Mouse (Mus musculus) left cerebral cortex, adult 11 months (tissue): ENCODE data around the gene Grip1.
A peak's percentile ranks its signal among the peaks of the same experiment; 100 is the strongest.

ENCODE experiments used
- DNase-seq: peaks from one replicate; pipeline ENCODE4 v3.0.0; 2022; ENCODE audit warnings: low spot score

Gene Grip1

GRCm38 (mm10) chr10:119951460-119951859, 497.8 kb downstream of the Grip1 start:
- no peak for DNase-seq

- no peak for DNase-seq
Measured at GRCm38 (mm10) chr10:119957260-119957955, 503.8 kb downstream of the Grip1 start.

GRCm38 (mm10) chr10:119960915-119961314, 507.3 kb downstream of the Grip1 start:
- no peak for DNase-seq

- DNase-seq: no peak
Measured at GRCm38 (mm10) chr10:119966321-119966720, 512.7 kb downstream of the Grip1 start.

- no peak for DNase-seq
Measured at GRCm38 (mm10) chr10:119979396-119979795, 525.8 kb downstream of the Grip1 start.

GRCm38 (mm10) chr10:119980032-119980431, 526.4 kb downstream of the Grip1 start:
- no peak for DNase-seq

GRCm38 (mm10) chr10:119984299-119984698, 530.7 kb downstream of the Grip1 start:
- no peak for DNase-seq

- DNase-seq: no peak
Measured at GRCm38 (mm10) chr10:119998475-119998874, 544.8 kb downstream of the Grip1 start.

GRCm38 (mm10) chr10:120002149-120002548, 548.5 kb downstream of the Grip1 start:
- no peak for DNase-seq

GRCm38 (mm10) chr10:120004096-120004495, 550.5 kb downstream of the Grip1 start:
- no peak for DNase-seq

- no peak for DNase-seq
Measured at GRCm38 (mm10) chr10:120005581-120005980, 552.0 kb downstream of the Grip1 start.

GRCm38 (mm10) chr10:120012331-120012730, 558.7 kb downstream of the Grip1 start:
- no peak for DNase-seq

GRCm38 (mm10) chr10:120015117-120015516, 561.5 kb downstream of the Grip1 start:
- no peak for DNase-seq

- no peak for DNase-seq
Measured at GRCm38 (mm10) chr10:120026437-120026836, 572.8 kb downstream of the Grip1 start.

- DNase-seq: no peak
Measured at GRCm38 (mm10) chr10:120030901-120031300, 577.3 kb downstream of the Grip1 start.

GRCm38 (mm10) chr10:120031316-120031715, 577.7 kb downstream of the Grip1 start:
- no peak for DNase-seq

GRCm38 (mm10) chr10:120033866-120034265, 580.2 kb downstream of the Grip1 start:
- no peak for DNase-seq

- DNase-seq: no peak
Measured at GRCm38 (mm10) chr10:120035211-120035733, 581.6 kb downstream of the Grip1 start.

- no peak for DNase-seq
Measured at GRCm38 (mm10) chr10:120035824-120036223, 582.2 kb downstream of the Grip1 start.

GRCm38 (mm10) chr10:120038194-120038593, 584.6 kb downstream of the Grip1 start:
- peak; percentile 53 for DNase-seq

- no peak for DNase-seq
Measured at GRCm38 (mm10) chr10:120044237-120044636, 590.6 kb downstream of the Grip1 start.

- no peak for DNase-seq
Measured at GRCm38 (mm10) chr10:120044714-120045234, 591.1 kb downstream of the Grip1 start.

- no peak for DNase-seq
Measured at GRCm38 (mm10) chr10:120060579-120061237, 607.1 kb downstream of the Grip1 start.
